Mouse (Mus musculus) stomach, adult 2 months (tissue): ENCODE data around the gene Krtap22-2. TPM values are rescaled to one million over a fixed set of nuclear protein-coding genes. Genes with fewer than 3 reads are reported as not detected.

Source experiments
- polyA plus RNA-seq: library from polyadenylated mRNA; depleted of rRNA; stranded (reverse); fragments of >200 nt; gene quantifications from 2 replicates; pipeline ENCODE4 v1.2.3, GENCODE M21; 2012; rRNA removed

Gene Krtap22-2
- polyA plus RNA-seq, result not detected in 2 replicates

DNA sequence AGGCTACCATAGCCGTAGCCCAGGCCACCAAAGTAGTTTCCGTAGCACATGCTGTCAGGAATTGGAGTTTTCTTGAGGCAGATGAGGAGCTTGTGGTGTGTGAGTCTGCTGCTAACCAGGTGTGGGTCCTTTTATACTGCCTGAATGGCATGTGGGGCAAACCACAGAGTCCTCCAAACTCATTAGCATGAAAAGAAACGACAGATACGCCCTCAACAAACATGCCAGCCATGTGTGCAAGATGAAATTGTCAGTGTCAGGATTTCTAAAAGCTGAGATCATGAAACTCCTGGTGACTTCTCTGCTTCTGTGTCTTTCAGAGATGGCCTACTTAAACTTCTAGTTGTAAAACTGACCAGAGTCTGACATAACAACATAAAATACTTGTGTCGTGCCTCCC lies at the start of gene Krtap22-2:
Krtap22-2 (minus strand) TSS at position 101 of the 400 bp plus-strand sequence.

DNA sequence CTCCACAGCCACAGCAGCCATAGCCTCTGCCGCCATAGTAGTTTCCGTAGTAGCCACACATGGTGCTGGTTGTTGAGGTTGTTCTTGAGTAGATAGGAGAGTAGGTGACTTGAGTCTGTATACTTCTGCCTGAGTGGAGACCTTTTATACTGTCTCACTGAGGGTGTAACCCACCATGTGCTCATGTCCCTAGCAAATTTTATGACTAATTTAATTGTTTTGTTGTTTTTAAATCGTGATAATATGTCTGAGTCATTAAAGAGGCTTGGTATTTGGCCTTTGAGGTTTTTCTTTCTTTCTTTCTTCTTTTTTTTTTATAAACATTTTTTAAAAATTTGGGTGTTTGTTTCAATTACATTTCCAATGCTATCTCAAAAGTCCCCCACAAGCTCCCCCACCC lies 37.2 kb upstream of the Krtap22-2 start, which contains the start of gene Krtap6-5:
Krtap6-5 (minus strand) TSS at position 101 of the 400 bp plus-strand sequence.

DNA sequence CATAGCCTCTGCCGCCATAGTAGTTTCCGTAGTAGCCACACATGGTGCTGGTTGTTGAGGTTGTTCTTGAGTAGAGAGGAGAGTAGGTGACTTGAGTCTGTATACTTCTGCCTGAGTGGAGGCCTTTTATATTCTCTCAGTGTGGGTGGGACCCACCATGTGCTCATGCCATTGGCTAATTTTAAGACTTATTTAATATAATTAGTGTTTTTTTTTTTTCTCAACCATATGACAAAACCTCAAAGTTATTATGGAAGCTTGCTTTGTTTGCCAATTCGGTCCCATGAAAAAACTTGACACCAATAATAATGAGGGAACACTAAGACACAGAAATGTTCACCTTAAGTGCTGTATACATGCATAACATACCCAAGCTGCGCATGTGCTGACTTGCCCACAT lies 30.8 kb upstream of the Krtap22-2 start, which contains the start of gene Gm10228:
Gm10228 (minus strand) TSS at position 101 of the 400 bp plus-strand sequence.

GRCm38 (mm10) chr16:89031399-89031798 lies 20.8 kb upstream of the Krtap22-2 start, which contains the start of gene Krtap6-1:
Gene Krtap6-1, plus strand, starts transcription at chr16:89031699.

DNA sequence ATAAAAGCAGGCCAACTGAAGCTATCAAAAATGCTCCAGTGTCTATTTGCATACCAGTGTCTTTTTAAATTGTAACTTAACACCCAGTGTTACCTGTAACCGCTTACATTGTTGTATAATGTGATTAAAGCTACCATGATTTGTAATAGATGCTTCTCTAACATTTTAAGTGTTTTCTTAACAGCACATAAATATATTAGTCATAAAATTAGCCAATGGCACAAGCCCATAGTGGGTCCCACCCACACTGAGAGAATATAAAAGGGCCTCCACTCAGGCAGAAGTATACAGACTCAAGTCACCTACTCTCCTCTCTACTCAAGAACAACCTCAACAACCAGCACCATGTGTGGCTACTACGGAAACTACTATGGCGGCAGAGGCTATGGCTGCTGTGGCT lies 4.4 kb upstream of the Krtap22-2 start, which contains the start of gene Gm10229:
Gm10229 (plus strand) TSS at position 301 of the 400 bp plus-strand sequence.

GRCm38 (mm10) chr16:88962773-88963172 lies 47.8 kb downstream of the Krtap22-2 start, which contains the start of gene Krtap16-3:
Gene Krtap16-3, minus strand, starts transcription at chr16:88962873.

Other genes starting within 250 kb of the Krtap22-2 start
- not detected in 2 replicates for gene 2310057N15Rik, start 236.6 kb downstream of the Krtap22-2 start, polyA plus RNA-seq
- not detected in 2 replicates for gene Gm5965, start 232.9 kb downstream of the Krtap22-2 start, polyA plus RNA-seq
- gene Gm20741, start 198.5 kb downstream of the Krtap22-2 start, polyA plus RNA-seq, result not detected in 2 replicates
- not detected in 2 replicates for gene Krtap15, start 190.5 kb downstream of the Krtap22-2 start, polyA plus RNA-seq
- not detected in 2 replicates for gene Krtap14, start 184.6 kb downstream of the Krtap22-2 start, polyA plus RNA-seq
- gene Krtap19-1, start 141.3 kb downstream of the Krtap22-2 start, polyA plus RNA-seq, result not detected in 2 replicates
- not detected in 2 replicates for gene Krtap19-2, start 136.5 kb downstream of the Krtap22-2 start, polyA plus RNA-seq
- not detected in 2 replicates for gene Krtap19-3, start 132.7 kb downstream of the Krtap22-2 start, polyA plus RNA-seq
- not detected in 2 replicates for gene Krtap19-4, start 125.7 kb downstream of the Krtap22-2 start, polyA plus RNA-seq
- gene Krtap19-5, start 114.3 kb downstream of the Krtap22-2 start, polyA plus RNA-seq, result not detected in 2 replicates
- gene Krtap19-9b, start 78.5 kb downstream of the Krtap22-2 start, polyA plus RNA-seq, result not detected in 2 replicates
- not detected in 2 replicates for gene Krtap16-3, start 47.9 kb downstream of the Krtap22-2 start, polyA plus RNA-seq
- not detected in 2 replicates for gene Gm10229, start 4.5 kb upstream of the Krtap22-2 start, polyA plus RNA-seq
- gene Krtap6-1, start 20.9 kb upstream of the Krtap22-2 start, polyA plus RNA-seq, result not detected in 2 replicates
- gene Gm10228, start 30.7 kb upstream of the Krtap22-2 start, polyA plus RNA-seq, result not detected in 2 replicates
- not detected in 2 replicates for gene Krtap6-5, start 37.1 kb upstream of the Krtap22-2 start, polyA plus RNA-seq
- not detected in 2 replicates for gene 1110025L11Rik, start 53.2 kb upstream of the Krtap22-2 start, polyA plus RNA-seq
- not detected in 2 replicates for gene Krtap6-3, start 73.3 kb upstream of the Krtap22-2 start, polyA plus RNA-seq
- not detected in 2 replicates for gene Gm6358, start 130.1 kb upstream of the Krtap22-2 start, polyA plus RNA-seq
- not detected in 2 replicates for gene Gm10061, start 140.3 kb upstream of the Krtap22-2 start, polyA plus RNA-seq
- gene Gm9789, start 147.2 kb upstream of the Krtap22-2 start, polyA plus RNA-seq, result not detected in 2 replicates
- not detected in 2 replicates for gene Gm7735, start 158.7 kb upstream of the Krtap22-2 start, polyA plus RNA-seq
- gene 1110057P08Rik, start 164.0 kb upstream of the Krtap22-2 start, polyA plus RNA-seq, result not detected in 2 replicates
- not detected in 2 replicates for gene Krtap20-2, start 195.1 kb upstream of the Krtap22-2 start, polyA plus RNA-seq